Mouse (Mus musculus): ENCODE results near the gene Olfr49. TPM values are rescaled to one million over a fixed set of nuclear protein-coding genes. Genes with fewer than 3 reads are reported as not detected.

The Olfr49 gene
- polyA plus RNA-seq, 1 experiment from 2014 or later, result not detected

DNA sequence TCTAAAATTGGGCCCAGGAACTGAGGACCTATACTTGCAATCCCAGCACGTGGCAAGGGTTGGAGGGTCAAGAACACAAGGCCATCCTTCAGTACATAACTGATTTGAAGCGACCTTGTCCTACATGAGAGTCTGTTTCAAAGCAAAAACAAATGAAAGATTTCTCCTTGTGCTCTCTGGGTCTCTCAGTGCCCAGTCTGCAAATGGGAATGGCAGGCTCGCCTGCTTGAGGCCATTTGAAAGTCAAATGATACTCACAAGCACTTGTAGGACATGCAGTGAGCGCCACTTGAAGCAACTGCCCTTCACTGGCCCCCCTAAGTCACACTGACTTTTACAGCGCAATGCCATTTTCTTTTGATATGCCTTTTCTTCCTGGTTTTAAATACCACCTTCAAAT is 44.2 kb downstream of the Olfr49 start:
- Histone ChIP-seq H3K27ac (replicated peaks; ENCODE audit: low read depth, low read length) (no peak overlapping the region), H3K4me1 (ENCODE audit: control insufficient read depth, insufficient read depth, low read length) (no peaks in the 10 kb centered on the region), H3K4me3 (ENCODE audit: low read depth, low read length) (no peak overlapping the region), H3K36me3 (ENCODE audit: control insufficient read depth, insufficient read depth, low read length) (peaks cover 16% of the 10 kb centered on the region), H3K27me3 (ENCODE audit: control insufficient read depth, insufficient read depth, low read length) (no peaks in the 10 kb centered on the region), H3K4me2 (ENCODE audit: low read depth, severe bottlenecking) (no peak overlapping the region), H3K9ac (ENCODE audit: low read length) (no peak overlapping the region), H3K9me3 (ENCODE audit: control insufficient read depth, low read length) (no peaks in the 10 kb centered on the region)
- WGBS, result 90% methylated on average over 5 of the region's 5 CpGs
- DNase-seq (ENCODE audit: low spot score), result no peak
- ATAC-seq (ENCODE audit: insufficient number of reproducible peaks, low FRiP score, low TSS enrichment, low read depth), result no peak

DNA sequence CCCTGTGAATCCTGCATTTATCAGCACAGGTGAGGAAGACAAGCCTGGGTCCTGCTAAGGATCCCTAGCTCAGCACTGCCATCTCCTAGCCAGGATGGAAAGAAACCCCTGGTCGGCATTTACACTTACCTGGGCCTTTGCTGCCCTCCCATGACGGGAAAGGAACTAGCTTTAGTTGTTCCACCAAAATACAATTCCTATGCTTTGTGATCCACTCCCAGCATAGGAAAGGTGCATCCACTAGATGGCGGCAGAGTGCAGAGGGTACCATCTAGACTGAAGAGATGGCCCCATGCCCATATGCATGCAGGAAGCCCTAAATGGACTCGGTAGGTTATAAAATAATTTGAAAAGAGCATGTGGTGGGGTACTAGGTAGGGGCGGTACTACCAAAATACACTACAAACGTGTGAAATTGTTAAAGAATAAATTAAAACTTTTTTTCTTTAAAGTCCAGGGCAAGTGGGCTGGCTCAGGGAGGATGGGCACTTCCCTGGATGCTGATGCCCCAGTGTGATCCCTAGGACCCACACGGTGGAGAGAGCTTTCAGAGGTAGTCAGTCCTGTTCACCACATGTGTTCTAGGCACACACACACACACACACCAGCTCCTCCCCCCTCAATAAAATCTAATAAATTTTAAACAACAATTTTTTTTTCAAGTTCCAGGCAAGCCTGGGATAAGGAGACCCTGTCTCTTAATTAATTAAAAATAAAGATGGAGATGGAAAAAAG is 45.6 kb downstream of the Olfr49 start:
- ATAC-seq (ENCODE audit: insufficient number of reproducible peaks, low FRiP score, low TSS enrichment, low read depth), result no peak
- H3K4me2 ChIP-seq (ENCODE audit: low read depth, severe bottlenecking), result no peak overlapping the region
- H3K27me3 ChIP-seq (ENCODE audit: control insufficient read depth, insufficient read depth, low read length), result no peaks in the 10 kb centered on the region
- no peaks in the 10 kb centered on the region for H3K4me1 ChIP-seq (ENCODE audit: control insufficient read depth, insufficient read depth, low read length)
- no peak overlapping the region for H3K4me3 ChIP-seq (ENCODE audit: low read depth, low read length)
- H3K9me3 ChIP-seq (ENCODE audit: control insufficient read depth, low read length), result no peaks in the 10 kb centered on the region
- peak; percentile 87 for DNase-seq (ENCODE audit: low spot score)
- 17% methylated on average over 7 of the region's 7 CpGs for WGBS
- H3K9ac ChIP-seq (ENCODE audit: low read length), result no peak overlapping the region
- no peak overlapping the region for H3K27ac ChIP-seq (replicated peaks; ENCODE audit: low read depth, low read length)
- H3K36me3 ChIP-seq (ENCODE audit: control insufficient read depth, insufficient read depth, low read length), result peaks cover 20% of the 10 kb centered on the region

DNA sequence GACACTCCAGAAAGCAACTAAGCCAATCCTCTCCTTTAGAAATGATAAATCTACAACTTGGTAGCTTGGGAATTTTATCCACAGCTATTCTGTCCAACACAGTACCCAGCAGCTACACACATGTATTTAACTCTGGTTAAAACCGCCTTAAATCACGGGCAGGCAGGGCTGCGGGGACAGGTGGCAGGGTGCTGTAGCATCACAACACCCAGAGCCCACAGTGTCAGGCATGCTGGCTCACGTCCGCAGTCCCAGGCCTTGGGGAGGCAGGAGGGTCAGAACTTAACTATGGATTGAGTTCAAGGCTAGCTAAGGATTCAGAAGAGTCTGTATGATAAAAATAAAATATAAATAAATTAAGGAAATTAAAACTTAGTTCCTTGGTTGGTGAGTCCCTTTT is 47.9 kb downstream of the Olfr49 start:
- H3K9ac ChIP-seq (ENCODE audit: low read length), result no peak overlapping the region
- H3K27ac ChIP-seq (replicated peaks; ENCODE audit: low read depth, low read length), result no peak overlapping the region
- H3K9me3 ChIP-seq (ENCODE audit: control insufficient read depth, low read length), result no peaks in the 10 kb centered on the region
- H3K36me3 ChIP-seq (ENCODE audit: control insufficient read depth, insufficient read depth, low read length), result peaks cover 8% of the 10 kb centered on the region
- ATAC-seq (ENCODE audit: insufficient number of reproducible peaks, low FRiP score, low TSS enrichment, low read depth), result no peak
- DNase-seq (ENCODE audit: low spot score), result no peak
- no peak overlapping the region for H3K4me3 ChIP-seq (ENCODE audit: low read depth, low read length)
- H3K4me2 ChIP-seq (ENCODE audit: low read depth, severe bottlenecking), result no peak overlapping the region
- H3K4me1 ChIP-seq (ENCODE audit: control insufficient read depth, insufficient read depth, low read length), result peaks cover 9% of the 10 kb centered on the region
- no peaks in the 10 kb centered on the region for H3K27me3 ChIP-seq (ENCODE audit: control insufficient read depth, insufficient read depth, low read length)
- 88% methylated on average over 5 of the region's 5 CpGs for WGBS

GRCm38 (mm10) chr14:54235825-54236540 is 48.8 kb downstream of the Olfr49 start:
- Histone ChIP-seq H3K4me1 (ENCODE audit: control insufficient read depth, insufficient read depth, low read length) (peaks cover 9% of the 10 kb centered on the region), H3K9ac (ENCODE audit: low read length) (no peak overlapping the region), H3K27ac (replicated peaks; ENCODE audit: low read depth, low read length) (no peak overlapping the region), H3K36me3 (ENCODE audit: control insufficient read depth, insufficient read depth, low read length) (peaks cover 5% of the 10 kb centered on the region; the same call in 1 of the 2 replicates), H3K9me3 (ENCODE audit: control insufficient read depth, low read length) (no peaks in the 10 kb centered on the region), H3K4me2 (ENCODE audit: low read depth, severe bottlenecking) (no peak overlapping the region), H3K4me3 (ENCODE audit: low read depth, low read length) (no peak overlapping the region), H3K27me3 (ENCODE audit: control insufficient read depth, insufficient read depth, low read length) (no peaks in the 10 kb centered on the region)
- no peak for DNase-seq (ENCODE audit: low spot score)
- WGBS, result 94% methylated on average over 5 of the region's 5 CpGs
- no peak for ATAC-seq (ENCODE audit: insufficient number of reproducible peaks, low FRiP score, low TSS enrichment, low read depth)

DNA sequence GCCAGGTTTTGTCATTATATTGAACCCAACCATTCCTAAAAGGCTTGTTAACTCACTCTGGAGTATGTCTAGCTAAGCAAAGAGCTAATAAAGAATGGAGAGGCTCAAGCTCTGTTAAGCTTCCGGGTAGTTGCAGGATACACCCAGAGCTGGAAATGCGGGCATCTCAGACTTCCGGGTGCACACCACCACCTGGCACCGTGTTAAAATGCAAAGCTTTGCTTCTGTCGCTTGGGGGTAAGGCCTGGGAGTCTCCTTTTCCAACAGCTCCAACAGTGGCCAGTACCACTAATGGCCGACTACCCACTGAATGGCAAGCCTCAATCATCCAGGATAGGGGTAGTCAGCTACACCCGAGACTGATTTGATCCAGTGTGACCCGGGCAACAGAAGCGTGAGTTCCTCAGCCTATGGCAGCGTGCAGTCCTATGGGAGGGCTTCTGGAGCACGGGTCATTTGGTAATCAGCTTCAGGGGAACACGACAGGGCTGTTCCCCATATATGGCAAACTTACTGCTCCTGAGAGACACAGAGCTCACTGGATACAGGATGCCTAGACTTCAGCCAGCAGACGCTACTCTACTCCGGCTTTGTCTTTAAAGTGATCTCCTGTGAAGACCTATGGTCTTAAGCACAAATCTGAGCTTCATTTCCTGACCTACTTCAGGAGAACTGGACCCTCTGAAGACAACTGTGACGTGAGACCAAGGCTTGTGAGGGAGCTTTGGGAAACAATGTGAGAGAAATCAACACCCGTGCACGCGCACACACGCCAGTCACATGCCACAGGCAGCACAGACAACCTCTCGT is 50.3 kb downstream of the Olfr49 start:
- no peak overlapping the region for H3K4me3 ChIP-seq (ENCODE audit: low read depth, low read length)
- H3K27me3 ChIP-seq (ENCODE audit: control insufficient read depth, insufficient read depth, low read length), result no peaks in the 10 kb centered on the region
- WGBS, result 84% methylated on average over 20 of the region's 20 CpGs
- no peak overlapping the region for H3K4me2 ChIP-seq (ENCODE audit: low read depth, severe bottlenecking)
- H3K36me3 ChIP-seq (ENCODE audit: control insufficient read depth, insufficient read depth, low read length), result peaks cover 5% of the 10 kb centered on the region; the same call in 1 of the 2 replicates
- H3K27ac ChIP-seq (replicated peaks; ENCODE audit: low read depth, low read length), result no peak overlapping the region
- DNase-seq (ENCODE audit: low spot score) (no peak), ATAC-seq (ENCODE audit: insufficient number of reproducible peaks, low FRiP score, low TSS enrichment, low read depth) (no peak)
- H3K4me1 ChIP-seq (ENCODE audit: control insufficient read depth, insufficient read depth, low read length), result peaks cover 9% of the 10 kb centered on the region
- no peak overlapping the region for H3K9ac ChIP-seq (ENCODE audit: low read length)
- H3K9me3 ChIP-seq (ENCODE audit: control insufficient read depth, low read length), result no peaks in the 10 kb centered on the region

GRCm38 (mm10) chr14:54233559-54234143 is 51.1 kb downstream of the Olfr49 start:
- H3K4me3 ChIP-seq (ENCODE audit: low read depth, low read length), result no peak overlapping the region
- H3K27me3 ChIP-seq (ENCODE audit: control insufficient read depth, insufficient read depth, low read length), result no peaks in the 10 kb centered on the region
- no peaks in the 10 kb centered on the region for H3K9me3 ChIP-seq (ENCODE audit: control insufficient read depth, low read length)
- peak overlapping the region; percentile 7; the same call in 1 of the 2 replicates for H3K4me2 ChIP-seq (ENCODE audit: low read depth, severe bottlenecking)
- H3K9ac ChIP-seq (ENCODE audit: low read length), result no peak overlapping the region
- WGBS, result 72% methylated on average over 16 of the region's 16 CpGs
- DNase-seq (ENCODE audit: low spot score) (no peak), ATAC-seq (ENCODE audit: insufficient number of reproducible peaks, low FRiP score, low TSS enrichment, low read depth) (no peak)
- no peak overlapping the region; the same call in 1 of the 2 replicates for H3K27ac ChIP-seq (replicated peaks; ENCODE audit: low read depth, low read length)
- H3K36me3 ChIP-seq (ENCODE audit: control insufficient read depth, insufficient read depth, low read length), result peaks cover 5% of the 10 kb centered on the region; the same call in 1 of the 2 replicates
- H3K4me1 ChIP-seq (ENCODE audit: control insufficient read depth, insufficient read depth, low read length), result peaks cover 14% of the 10 kb centered on the region

DNA sequence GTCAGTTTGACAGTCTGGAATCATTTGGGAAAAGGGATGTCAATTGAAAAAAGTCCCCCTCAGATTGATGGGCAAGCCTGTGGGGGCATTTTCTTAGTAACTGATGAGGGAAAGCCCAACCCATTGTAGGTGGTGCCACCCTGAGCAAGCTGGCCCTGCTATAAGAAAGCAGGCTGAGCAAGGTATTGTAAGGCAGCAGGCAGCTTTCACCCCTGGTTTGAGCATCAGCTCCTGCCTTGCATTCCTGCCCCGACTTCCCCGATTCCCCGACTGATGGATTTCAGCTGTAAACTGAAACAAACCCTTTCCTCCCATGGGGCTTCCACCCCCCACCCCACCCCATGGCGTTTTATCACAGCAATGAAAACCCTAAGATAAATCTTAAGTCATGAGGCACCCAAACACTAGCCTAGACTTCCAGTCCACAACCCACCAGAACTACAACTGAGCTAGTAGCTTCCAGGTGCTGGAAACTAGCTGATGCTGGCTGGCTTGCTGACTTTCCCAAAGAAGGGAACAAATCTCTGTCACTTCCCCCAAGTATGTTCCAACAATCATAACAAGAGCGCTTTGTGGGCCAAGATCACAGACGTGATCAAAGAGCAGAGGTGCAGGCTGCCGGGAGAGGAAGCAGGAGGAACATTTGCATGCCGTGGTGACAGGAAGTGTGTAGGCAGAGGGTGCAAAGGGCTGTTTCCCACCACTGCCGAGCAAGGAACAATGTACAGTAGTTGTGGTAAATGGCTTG is 51.8 kb downstream of the Olfr49 start:
- no peak overlapping the region for H3K4me3 ChIP-seq (ENCODE audit: low read depth, low read length)
- no peak overlapping the region; the same call in 1 of the 2 replicates for H3K27ac ChIP-seq (replicated peaks; ENCODE audit: low read depth, low read length)
- peaks cover 20% of the 10 kb centered on the region for H3K4me1 ChIP-seq (ENCODE audit: control insufficient read depth, insufficient read depth, low read length)
- no peaks in the 10 kb centered on the region for H3K9me3 ChIP-seq (ENCODE audit: control insufficient read depth, low read length)
- H3K4me2 ChIP-seq (ENCODE audit: low read depth, severe bottlenecking), result peak overlapping the region; percentile 7; the same call in 1 of the 2 replicates
- H3K27me3 ChIP-seq (ENCODE audit: control insufficient read depth, insufficient read depth, low read length), result no peaks in the 10 kb centered on the region
- peaks cover 5% of the 10 kb centered on the region; the same call in 1 of the 2 replicates for H3K36me3 ChIP-seq (ENCODE audit: control insufficient read depth, insufficient read depth, low read length)
- 13% methylated on average over 9 of the region's 9 CpGs for WGBS
- H3K9ac ChIP-seq (ENCODE audit: low read length), result no peak overlapping the region
- DNase-seq (ENCODE audit: low spot score) (peak; percentile 39), ATAC-seq (ENCODE audit: insufficient number of reproducible peaks, low FRiP score, low TSS enrichment, low read depth) (no peak)
